Comparison of ENCODE assay signal across 19 mouse cellular contexts in the genomic region with DNA sequence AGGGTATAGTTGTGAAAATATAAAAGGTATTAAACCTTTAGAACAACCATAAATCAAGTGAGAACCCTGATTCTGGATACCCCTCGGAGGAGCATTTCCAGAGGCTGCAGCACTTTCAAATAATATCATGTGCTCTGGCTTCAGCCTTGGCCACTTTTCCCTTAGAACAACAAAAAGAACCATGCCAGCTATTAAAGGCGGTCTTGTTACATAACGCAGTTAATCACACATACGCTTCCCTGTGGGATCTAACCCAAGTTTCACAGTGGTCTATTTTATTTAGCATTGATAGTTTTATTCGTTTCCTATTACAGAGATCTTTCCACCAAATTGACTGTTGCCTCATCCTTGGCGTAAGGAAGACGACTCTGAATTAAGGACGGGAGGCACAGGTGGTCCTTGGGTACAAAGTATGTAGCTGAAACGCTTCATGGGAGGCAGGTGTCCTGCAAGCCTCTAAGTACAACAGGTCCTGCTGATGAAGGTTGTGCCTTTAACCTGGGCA.
DNase-seq lines count a peak whose midpoint lies in the region; ATAC-seq and TF ChIP-seq lines count a peak whose summit lies in the region.
"Had no signal": no experiment of that assay in that cellular context is flagged by ENCODE, and none has a peak within 500 bp of the region (broad histone marks: within the 10 kb centered on the region; RNA-seq: fewer than 3 reads in every experiment).

No protein-coding gene starts in this region.

- ATAC-seq in heart, embryonic 11.5 days (replicated peaks; ENCODE audit: insufficient number of reproducible peaks, low FRiP score, low TSS enrichment) = no peak
- ATAC-seq in liver, postnatal 0 days = no peak
- ATAC-seq: CD4-positive, CD25-positive, alpha-beta regulatory T cell, adult 4 months; forebrain, postnatal 0 days; inflammation-experienced regulatory T-cells, adult 6 months had no signal

- H3K4me3 ChIP-seq in gastrocnemius, adult 2 months = no peak overlapping the region
- H3K4me3 ChIP-seq in liver, adult 2 months (ENCODE audit: insufficient read depth, low read depth, low read length) = no peak overlapping the region
- no peak overlapping the region for H3K4me3 ChIP-seq in heart, embryonic 11.5 days (ENCODE audit: low read depth, low read length)
- no peak overlapping the region for H3K4me3 ChIP-seq in liver, postnatal 0 days (ENCODE audit: low read depth, low read length)
- H3K4me3 ChIP-seq: embryonic facial prominence, embryonic 13.5 days; liver, embryonic 13.5 days; midbrain, embryonic 12.5 days had no signal

- TF ChIP-seq EP300 in liver, postnatal 0 days (IDR thresholded peaks at IDR 0.05; ENCODE audit: low read depth) = no peak

- H3K79me2 ChIP-seq in liver, adult 2 months (ENCODE audit: control insufficient read depth, insufficient read depth, low read length) = no peaks in the 10 kb centered on the region

- DNase-seq in gastrocnemius, adult 2 months = no peak
- no peak for DNase-seq in gastrocnemius, postnatal 4 days (ENCODE audit: low spot score in 2 of 2)
- DNase-seq in liver, adult 2 months (ENCODE audit: extremely low read depth, low read depth, low spot score) = no peak
- DNase-seq in liver = no peak
- no peak for DNase-seq in liver, postnatal 0 days
- no peak for DNase-seq in frontal cortex, postnatal 10 days (ENCODE audit: low spot score in 2 of 2)
- no peak for DNase-seq in embryo, embryonic 10 days (ENCODE audit: low spot score)
- DNase-seq: cerebellum, adult 2 months; forebrain, postnatal 0 days; gastrocnemius, postnatal 10 days; kidney, postnatal 4 days; layer of hippocampus, postnatal 36 days; thymus, postnatal 25 days had no signal

- no peak overlapping the region for H3K9ac ChIP-seq in liver, adult 2 months (ENCODE audit: low read depth, low read length)
- no peak overlapping the region for H3K9ac ChIP-seq in heart, embryonic 11.5 days (ENCODE audit: low read depth, low read length)
- H3K9ac ChIP-seq in liver, postnatal 0 days (replicated peaks) = no peak overlapping the region
- H3K9ac ChIP-seq: embryonic facial prominence, embryonic 13.5 days; forebrain, postnatal 0 days; liver, embryonic 13.5 days; midbrain, embryonic 12.5 days had no signal

- H3K4me1 ChIP-seq in liver, adult 2 months (ENCODE audit: control insufficient read depth, insufficient read depth, low read length) = peaks cover 7% of the 10 kb centered on the region
- peaks cover 15% of the 10 kb centered on the region for H3K4me1 ChIP-seq in heart, embryonic 11.5 days (ENCODE audit: control insufficient read depth, insufficient read depth, low read length)
- H3K4me1 ChIP-seq in liver, postnatal 0 days (ENCODE audit: insufficient read depth) = peaks cover 15% of the 10 kb centered on the region; the same call in 1 of the 2 replicates
- H3K4me1 ChIP-seq: midbrain, embryonic 12.5 days had no signal

- TF ChIP-seq CTCF in gastrocnemius, adult 2 months (IDR thresholded peaks at IDR 0.05) = no peak
- TF ChIP-seq CTCF in liver, adult 2 months (IDR thresholded peaks at IDR 0.05; ENCODE audit: low read depth, low read length) = no peak
- no peak for TF ChIP-seq CTCF in liver, postnatal 0 days (IDR thresholded peaks at IDR 0.05; ENCODE audit: low read depth)

- peak overlapping the region; percentile 75 for H3K27ac ChIP-seq in gastrocnemius, adult 2 months
- peak overlapping the region; percentile 19 for H3K27ac ChIP-seq in liver, adult 2 months (replicated peaks; ENCODE audit: insufficient read depth, low read depth, low read length)
- H3K27ac ChIP-seq in heart, embryonic 11.5 days (ENCODE audit: low read depth, low read length) = peak overlapping the region; percentile 62; the same call in 1 of the 2 replicates
- 0 out of 2 replicates have a peak overlapping the region, but pooled peaks have one; percentile 13 for H3K27ac ChIP-seq in liver, postnatal 0 days (ENCODE audit: low read depth)
- H3K27ac ChIP-seq: embryonic facial prominence, embryonic 13.5 days; liver, embryonic 13.5 days; midbrain, embryonic 12.5 days had no signal

- intact Hi-C loops in gastrocnemius, adult 2 months (cut with DNase I) = no loop called here

- no peaks in the 10 kb centered on the region for H3K27me3 ChIP-seq in liver, adult 2 months (ENCODE audit: control insufficient read depth, insufficient read depth, low read length)
- no peaks in the 10 kb centered on the region for H3K27me3 ChIP-seq in heart, embryonic 11.5 days (ENCODE audit: control insufficient read depth, insufficient read depth, low read length)
- H3K27me3 ChIP-seq in liver, postnatal 0 days (ENCODE audit: insufficient read depth, low read length) = no peaks in the 10 kb centered on the region
- H3K27me3 ChIP-seq: embryonic facial prominence, embryonic 13.5 days; liver, embryonic 13.5 days; midbrain, embryonic 12.5 days had no signal

- H3K36me3 ChIP-seq in liver, adult 2 months (ENCODE audit: control insufficient read depth, insufficient read depth, low read length) = no peaks in the 10 kb centered on the region
- H3K36me3 ChIP-seq in heart, embryonic 11.5 days (ENCODE audit: control insufficient read depth, insufficient read depth, low read length) = no peaks in the 10 kb centered on the region
- no peaks in the 10 kb centered on the region for H3K36me3 ChIP-seq in liver, postnatal 0 days (replicated peaks; ENCODE audit: insufficient read depth, low read length)
- H3K36me3 ChIP-seq: liver, embryonic 13.5 days; midbrain, embryonic 12.5 days had no signal

- TF ChIP-seq POLR2A in liver, adult 2 months (IDR thresholded peaks at IDR 0.05; ENCODE audit: extremely low read depth, insufficient read depth, low read length) = no peak

- peaks cover 3% of the 10 kb centered on the region; the same call in 1 of the 2 replicates for H3K9me3 ChIP-seq in heart, embryonic 11.5 days (replicated peaks; ENCODE audit: control insufficient read depth, low read length)
- no peaks in the 10 kb centered on the region; the same call in 1 of the 2 replicates for H3K9me3 ChIP-seq in liver, postnatal 0 days (ENCODE audit: low read length)
- H3K9me3 ChIP-seq: liver, embryonic 13.5 days; midbrain, embryonic 12.5 days had no signal

- H3K4me2 ChIP-seq in heart, embryonic 11.5 days = no peak overlapping the region
- no peak overlapping the region for H3K4me2 ChIP-seq in liver, postnatal 0 days (ENCODE audit: low read depth, low read length)
- H3K4me2 ChIP-seq: embryonic facial prominence, embryonic 13.5 days; midbrain, embryonic 12.5 days had no signal

- 75% methylated on average over 9 of the region's 9 CpGs for WGBS in liver, adult 2 months
- WGBS in heart, embryonic 11.5 days (ENCODE audit: insufficient replicate concordance) = 85% methylated on average over 9 of the region's 9 CpGs
- WGBS in liver, postnatal 0 days (ENCODE audit: insufficient replicate concordance) = 82% methylated on average over 9 of the region's 9 CpGs

Comparison
In these comparisons a context has a peak if more than half of its experiments do, and no peak if none do; other contexts are left out.
1. H3K27ac ChIP-seq: peak in every context shown above with its lines; median percentile 75 in gastrocnemius, adult 2 months; 62 in heart, embryonic 11.5 days; 19 in liver, adult 2 months; 13 in liver, postnatal 0 days.